Mouse (Mus musculus) lung, postnatal 14 days (tissue): Measurements from ENCODE around the gene March4.

Experiments used
- DNase-seq: peaks from one replicate; pipeline ENCODE4 v3.0.0; 2021

Gene March4

DNA sequence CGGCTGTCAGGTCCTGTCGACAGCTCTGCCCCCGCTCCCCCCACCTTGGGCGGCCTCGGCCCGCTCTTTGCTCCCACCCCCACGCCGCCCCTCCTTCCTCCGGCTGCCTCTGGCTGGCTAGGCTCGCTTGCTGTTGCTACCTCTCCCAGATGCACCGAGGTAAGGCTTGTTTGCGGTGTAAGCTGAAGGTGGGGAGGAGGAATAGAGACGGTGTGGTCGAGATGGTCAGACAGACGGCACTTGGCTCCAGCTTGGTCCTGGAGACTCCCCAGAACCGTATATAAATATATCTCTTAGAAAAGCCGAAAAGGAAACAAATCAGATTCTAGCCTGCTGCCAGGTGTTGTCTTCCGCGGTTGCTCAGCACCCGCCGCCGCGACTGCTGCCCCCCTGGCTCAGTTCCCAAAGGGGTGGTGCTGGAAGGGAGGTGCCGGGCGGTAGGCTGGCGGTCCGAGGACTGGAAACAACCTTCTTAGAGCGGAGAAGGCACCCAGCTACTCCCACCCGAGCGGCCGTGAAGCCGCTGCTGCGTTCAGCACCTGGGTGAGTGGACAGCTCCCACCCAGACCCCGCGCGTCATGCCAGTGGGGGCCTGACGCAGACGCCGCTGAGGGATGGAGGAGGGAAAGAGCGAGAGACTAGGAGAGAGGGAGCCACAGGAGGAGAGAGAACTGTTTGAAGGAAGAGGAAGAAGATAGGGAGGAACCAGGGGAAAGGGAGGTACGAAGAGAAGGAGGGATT is at the start of gene March4:
Gene March4 (minus strand): TSS at position 320 of the 741 bp plus-strand sequence.
- peak; percentile 77 for DNase-seq

DNA sequence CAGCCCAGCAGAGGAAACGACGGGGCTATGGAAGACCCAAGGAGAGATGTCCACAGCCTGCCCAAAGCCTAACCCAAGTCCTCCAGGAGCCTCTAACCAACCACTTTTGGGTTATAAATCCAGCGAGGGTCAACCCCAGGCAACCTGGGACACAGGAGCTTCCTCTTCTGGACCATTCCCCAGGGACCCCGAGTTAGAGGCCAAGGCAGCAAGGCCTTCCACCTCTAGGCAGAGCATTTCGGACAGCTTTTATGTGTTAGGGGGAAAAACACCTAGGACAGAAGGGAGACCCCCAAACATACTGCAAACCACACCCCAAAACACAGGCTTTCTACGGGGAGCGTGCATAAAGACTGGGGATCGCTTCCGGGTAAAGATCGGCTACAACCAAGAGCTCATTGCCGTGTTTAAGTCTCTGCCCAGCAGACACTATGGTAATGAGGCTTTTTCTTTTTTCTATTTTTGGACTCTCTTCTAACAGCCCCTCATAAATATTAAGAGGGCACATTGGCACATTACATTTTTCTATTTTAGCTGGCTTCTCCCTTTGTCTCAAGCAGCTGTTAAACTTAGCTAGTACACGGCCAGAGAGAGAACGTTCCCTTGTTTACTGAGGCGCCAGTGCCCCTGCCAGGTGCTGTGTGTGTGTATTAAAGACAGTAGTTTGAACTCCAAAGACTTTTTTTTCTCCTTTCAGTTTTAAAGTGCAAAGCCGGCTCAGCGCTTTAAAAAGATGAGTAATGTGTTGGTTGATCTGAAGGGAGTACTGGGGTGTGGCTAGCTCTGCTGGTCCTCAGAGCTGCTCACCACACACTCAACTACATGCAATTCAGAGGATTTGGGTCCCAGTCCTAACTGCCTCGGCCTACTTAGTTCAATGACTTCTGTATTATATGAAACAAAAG is 49.5 kb upstream of the March4 start:
- DNase-seq = no peak

DNA sequence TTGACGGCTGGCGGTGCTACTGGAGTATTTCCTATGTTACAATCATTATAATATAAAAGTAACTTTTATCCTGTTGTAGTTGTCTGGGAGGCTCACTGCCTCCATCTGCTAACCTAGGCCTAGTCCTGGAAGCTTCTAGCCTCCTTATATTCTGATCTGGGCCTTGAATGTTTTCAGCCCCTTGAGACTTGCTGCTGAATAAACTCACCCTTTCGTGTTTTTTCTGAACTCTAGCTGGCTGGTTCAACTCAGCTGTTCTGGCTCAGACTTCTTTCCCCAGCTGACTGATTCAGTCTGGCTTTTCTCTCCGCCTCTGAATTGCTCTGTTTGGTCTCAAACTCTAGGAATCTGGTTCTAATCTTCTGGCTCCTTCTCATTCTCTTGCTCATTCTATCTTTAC is 47.2 kb upstream of the March4 start:
- DNase-seq = no peak

DNA sequence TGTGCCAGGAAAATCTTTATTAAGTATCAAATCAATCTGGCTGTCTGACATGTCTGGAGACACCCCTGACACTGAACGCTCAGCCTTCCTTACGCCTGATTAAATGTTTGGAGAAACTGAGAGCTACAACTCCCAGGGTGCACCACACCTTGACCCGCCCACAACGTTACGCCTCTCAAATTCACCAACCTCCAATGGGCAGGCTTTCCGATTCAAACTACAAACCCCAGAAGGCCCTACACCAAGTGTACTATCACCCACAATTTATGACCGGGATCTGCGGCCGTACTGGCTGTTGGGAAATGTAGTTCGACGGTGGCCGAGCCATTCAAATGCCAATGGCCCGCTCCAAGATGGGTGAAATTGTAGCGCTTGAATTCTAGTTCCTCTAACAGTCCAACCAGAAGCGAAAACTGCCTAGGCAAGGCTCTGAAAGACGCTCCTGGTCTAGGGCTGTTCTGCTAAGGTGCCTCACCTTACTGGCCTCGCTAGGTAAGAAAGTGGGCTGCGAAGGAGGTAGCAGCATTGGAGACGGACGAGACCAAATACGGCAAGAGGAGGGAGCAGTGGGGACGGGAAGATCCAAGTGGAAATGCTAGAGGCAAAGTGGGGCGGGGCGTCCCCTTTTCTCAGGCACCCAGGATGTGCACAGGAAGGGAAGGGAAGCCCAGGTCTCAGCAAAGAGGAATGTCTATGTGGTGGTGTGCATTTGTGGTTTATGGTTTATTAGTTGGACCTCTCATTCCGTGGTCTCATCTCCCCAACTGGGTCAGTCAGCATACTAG is 46.4 kb upstream of the March4 start, which contains the start of gene Smarcal1:
Gene Smarcal1 (plus strand): TSS at position 305 of the 785 bp plus-strand sequence.
- DNase-seq = peak; percentile 91

DNA sequence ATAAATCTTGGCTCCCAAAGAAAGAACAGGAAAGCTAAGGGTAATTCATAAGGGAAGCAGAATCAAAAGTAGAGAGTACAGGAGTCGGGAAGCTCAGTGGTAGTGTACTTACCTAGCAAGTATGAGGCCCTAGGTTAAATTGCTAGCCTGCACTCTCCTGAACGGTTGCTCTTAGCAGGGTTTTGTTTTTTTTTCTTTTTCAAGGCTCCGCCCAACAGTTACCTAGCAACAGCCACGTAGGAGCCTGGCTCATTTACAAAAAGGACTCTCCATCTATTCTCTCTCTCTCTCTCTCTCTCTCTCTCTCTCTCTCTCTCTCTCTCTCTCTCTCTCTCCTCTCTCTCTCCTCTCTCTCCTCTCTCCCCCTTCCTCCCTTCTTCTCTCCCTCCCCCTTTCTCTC is 42.1 kb upstream of the March4 start:
- DNase-seq = no peak

DNA sequence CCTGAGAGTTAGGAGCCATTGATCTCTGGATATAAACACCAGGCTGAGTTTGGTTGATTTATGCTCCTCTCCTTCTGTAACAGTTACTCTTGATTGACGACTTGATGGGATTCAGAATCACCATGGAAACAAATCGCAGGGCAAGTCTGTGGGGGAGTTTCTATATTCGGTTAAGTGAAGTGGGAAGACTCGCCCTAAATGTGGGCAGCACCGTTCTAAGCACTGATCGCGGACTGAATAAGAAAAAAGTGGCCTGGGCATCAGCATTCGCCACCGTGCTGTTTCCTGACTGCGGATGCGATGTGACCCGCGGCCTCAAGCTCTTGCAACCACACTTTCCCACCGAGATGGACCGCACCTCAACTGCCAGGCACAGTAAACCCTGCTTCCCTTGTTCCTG is 41.6 kb upstream of the March4 start:
- DNase-seq = no peak

DNA sequence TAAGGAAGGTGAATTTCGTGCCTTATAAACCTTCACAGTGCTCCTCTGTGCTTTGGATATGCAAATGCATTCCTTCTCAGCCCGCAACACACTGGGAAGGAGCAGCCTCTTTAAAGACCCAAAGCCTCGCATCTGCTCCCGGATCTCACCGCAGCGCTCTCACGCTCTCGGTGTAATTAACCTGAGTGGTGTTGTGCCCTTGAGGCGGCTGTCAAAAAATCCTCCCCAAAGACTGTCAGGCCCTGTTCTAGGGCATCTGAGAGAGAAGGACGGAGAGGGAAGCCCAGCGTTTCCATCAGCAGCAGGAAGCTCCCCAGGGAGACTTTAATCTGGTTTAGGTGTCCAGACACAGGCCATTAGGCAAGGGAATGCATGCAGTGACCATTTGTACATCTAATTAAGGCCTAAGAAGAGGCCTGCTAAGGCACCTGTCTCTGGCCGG is 40.8 kb upstream of the March4 start:
- DNase-seq = no peak

DNA sequence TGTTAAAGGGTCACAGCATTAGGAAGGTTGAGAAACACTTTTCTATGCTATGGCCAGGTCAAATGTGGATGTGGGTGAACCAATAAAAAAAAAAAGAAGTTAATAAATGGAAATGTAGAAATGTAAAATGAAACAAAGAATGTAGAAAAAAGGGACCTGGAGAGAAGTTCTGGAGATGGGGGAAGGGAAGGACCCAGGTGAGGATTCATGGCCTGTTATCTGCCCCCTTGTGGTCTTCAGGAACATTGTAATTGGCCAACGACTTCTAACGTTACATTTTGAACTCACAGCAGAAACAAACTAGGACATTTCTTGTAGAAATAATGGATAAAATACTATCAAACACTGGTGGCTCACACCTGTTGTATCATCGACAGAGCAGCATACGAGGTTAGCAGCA is 38.4 kb upstream of the March4 start:
- DNase-seq = no peak

DNA sequence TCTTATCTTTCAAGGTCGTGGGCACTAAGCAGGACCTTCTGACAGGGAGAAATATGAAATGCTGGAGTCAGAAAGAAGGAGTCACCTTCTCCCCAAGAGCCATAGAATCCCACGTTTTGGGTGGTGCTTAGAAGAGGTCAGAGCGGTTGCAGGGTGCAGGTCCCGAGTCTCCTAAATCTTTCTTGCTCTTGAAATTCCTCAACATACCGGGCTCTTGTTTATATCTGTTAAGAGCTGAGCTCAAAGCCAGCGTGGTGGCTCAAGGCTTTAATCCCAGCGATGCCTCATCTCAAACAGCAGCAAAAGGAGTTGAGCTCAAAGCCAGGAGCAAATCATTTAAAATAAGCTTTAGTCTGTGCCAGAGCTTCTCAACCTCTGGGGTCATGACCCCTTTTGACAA is 37.9 kb upstream of the March4 start:
- no peak for DNase-seq

DNA sequence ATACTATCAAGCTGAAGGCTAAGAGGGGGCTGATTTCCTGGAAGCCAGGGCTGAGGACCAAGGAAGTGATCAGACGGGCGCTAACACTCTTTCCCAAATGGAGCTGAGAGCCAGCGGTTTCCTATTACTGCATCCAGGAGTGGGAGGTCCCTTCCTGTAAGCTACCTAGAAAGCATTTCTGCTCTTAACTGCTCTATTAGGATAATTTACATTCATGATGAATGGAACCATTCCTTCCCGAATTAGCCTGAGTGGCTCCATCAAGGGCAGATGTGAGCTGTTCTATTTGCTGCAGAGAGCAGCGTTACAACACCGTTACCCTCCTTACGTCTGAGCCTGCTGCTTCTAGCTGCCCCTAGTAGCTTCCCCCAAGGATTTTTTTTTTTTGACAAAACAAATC is 37.3 kb upstream of the March4 start:
- DNase-seq = no peak

DNA sequence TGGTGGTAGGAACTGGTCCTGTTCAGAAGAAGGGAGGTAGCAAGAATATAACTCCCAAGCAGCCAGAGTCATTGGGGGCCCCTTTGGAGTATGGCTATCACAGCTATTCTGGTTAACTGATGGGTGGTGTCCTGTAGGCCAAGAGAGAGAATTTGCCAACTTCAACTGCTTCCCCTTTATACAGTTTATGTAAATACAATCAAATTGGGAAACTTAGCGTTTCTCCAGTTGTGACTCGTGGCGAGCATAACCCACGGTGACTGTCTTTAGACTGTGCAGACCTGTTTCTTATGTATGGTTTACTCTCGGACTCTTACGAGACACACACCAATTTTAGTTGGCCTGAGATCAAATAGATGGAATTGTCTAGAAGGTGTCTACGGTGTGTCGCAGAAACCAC is 32.0 kb upstream of the March4 start:
- DNase-seq = no peak

DNA sequence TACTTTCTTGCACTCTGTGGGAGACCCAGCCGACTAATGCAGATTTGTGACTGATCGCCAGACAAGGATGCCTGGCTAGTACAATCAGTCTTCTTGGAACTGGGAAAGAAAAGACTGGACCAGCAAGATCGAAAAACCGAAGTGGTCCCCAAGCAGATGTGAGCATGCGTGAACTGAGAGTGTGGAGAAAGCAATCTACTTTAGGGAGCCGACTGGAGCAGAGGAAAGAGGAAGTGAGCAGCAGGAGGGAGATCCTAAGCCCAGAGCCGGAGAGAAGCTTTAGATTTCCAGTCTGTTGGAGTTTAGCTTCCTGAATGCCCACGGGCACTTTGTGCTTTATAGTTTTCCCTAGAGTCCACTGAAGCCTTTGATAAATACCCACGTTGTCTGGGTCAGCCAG is 30.3 kb upstream of the March4 start:
- DNase-seq = no peak

DNA sequence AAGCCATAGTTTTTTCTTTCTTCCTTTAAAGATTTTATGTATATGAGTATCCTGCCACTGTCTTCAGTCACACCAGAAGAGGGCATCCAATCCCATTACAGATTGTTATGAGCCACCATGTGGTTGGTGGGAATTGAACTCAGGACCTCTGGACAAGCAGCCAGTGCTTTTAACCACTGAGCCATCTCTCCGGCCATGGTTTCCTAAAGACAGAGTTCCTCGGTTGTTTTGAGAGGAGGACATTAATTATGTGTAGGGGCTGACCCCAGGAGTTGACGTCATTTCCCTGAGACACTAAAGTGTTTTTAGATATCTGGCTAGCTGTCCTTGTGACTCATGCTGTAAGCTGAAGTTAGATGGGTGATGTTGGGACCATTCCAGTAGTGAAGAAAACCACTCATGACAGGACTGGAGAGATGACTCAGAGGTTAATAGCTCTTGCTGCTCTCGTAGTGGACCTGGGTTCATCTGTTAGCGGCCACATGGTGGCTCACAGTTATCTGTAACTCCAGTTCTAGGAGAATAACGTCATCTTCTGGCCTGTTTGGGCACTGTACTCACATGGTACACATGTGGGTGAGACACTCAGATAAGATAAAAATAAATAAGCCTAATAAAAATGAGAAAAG is 27.7 kb upstream of the March4 start:
- no peak for DNase-seq

DNA sequence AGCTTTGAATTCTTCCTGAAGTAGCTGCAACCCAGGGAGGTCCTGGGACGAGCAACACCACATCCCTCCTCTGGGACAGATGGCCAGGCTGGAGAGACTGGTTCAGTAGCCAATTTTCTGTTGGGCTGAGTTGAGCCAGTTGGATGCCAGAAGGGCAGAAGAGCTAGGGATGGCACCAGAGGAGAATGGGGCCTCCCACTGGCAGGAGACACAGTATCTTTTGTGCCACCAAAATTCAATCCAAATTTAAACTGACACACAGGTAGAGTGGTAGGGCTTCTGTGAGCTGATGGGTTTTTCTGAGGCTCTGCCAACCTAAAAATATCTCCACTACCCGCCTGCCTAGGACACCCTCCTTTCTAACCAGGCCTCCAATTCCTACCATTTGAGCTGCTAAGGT is 21.9 kb upstream of the March4 start:
- DNase-seq = no peak

DNA sequence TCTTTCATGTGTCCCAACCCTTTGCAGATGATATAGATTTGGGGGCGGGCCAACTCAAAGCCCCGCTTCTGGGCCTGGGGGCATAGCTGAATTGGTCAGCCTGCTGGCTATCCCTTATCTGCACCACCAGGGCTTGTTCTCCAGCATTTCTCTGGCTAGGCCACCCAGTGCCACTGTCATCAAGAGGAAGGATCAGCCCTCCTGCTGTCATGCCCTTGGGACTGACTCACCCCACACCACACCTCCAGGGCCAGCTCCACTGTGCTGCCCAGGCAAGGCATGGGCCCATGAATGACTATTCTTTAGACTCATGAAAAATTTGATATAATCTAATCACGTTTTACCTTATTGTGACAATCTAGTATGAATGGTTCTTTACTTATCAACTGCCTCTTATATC is 19.7 kb upstream of the March4 start:
- DNase-seq = no peak

DNA sequence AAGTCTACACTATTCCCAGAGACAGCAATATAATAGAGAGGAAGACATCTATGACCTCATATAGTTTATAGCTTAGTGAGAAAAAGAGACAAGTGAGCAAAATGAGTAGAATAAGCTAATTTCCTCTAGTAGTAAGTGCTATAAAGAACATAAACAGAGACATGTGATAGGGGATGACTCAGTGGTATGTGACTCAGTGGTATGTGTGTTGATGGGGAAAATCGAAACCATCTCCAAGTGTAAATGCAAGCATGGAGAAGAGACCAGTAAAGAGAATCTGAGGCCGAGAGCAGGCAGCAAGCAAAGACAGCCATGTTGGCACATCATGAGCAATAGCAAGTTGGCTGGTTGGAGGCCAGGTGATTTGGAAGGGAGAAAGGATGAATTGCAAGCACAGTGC is 13.6 kb upstream of the March4 start:
- DNase-seq = no peak

DNA sequence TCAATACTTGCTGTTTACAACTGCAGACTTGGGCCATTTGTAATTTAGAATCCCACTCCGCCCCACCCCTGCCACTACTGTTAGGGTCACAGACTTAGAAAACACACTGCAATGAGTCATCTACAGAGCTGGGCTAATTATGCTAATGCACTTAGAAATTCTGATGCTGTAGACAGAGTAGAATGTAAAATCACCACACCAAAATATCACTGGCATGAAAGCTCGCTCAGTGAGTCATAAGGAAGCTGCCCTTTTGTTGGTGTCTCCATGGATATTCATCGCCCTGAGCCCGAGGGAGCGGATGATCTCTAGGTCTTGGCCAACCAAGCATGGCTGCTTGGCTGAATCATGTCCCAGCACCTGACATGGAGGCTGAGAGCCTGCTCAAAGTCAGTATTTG is 1.5 kb upstream of the March4 start:
- DNase-seq = no peak

DNA sequence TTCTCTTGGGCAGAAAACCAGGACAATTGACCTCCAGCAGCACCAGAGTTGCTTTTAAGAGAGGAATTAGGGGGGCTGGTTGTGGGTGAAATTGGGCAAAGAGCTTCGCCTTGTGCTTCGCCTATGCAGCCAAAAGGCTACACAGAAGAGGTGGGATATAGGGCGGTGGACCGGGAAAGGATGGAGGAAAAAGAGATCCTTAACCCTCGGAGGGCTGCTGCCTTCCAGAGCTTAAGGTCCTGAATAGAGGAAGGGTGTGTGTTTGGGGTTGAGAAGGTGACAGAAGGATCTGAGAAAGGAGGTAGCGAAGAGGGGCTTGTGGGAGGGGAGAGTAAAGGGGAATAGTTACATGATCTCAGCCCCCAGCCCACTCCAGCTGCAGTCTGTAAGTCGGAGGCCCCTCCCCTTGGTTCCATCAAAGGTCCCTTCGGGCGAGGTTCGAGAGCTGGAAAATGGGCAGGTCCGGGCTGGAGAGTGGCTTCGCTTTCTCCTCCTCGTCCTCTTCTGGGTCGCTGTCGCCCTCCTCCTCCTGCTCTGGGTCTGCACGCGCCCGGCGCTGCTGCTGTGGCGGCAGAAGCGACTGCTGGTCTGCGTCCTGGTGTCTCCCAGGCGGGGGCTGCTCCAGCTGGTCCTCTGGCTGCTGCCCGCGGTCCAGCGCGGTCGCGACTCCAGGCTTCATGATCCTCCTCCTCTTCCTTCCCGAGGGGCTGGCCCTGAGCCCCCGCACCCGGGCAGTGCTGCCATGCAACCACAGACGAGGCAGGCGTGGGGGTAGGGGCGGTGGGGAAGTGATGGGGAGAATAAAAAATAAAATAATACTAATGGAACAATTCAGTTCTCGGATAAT is 782 bp downstream of the March4 start:
- DNase-seq = no peak

DNA sequence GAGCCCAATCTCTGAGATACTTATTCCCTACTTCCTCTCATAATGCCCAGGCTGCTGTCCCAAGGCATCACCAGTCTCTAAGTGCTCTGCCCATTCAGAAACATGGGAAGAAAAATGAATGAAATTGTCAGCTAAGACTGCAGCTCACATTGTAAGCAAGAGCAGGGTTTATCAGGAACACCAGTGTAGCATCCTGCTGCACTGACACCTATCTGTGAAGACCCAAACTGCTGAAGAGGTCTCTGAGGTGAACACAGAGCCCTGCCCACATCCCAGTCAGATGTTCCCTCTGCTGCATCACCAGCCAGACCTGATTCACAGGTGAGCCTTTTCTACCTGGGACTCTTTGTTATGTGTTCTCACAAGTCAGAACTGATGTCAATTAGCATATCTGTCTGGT is 3.3 kb downstream of the March4 start:
- no peak for DNase-seq

DNA sequence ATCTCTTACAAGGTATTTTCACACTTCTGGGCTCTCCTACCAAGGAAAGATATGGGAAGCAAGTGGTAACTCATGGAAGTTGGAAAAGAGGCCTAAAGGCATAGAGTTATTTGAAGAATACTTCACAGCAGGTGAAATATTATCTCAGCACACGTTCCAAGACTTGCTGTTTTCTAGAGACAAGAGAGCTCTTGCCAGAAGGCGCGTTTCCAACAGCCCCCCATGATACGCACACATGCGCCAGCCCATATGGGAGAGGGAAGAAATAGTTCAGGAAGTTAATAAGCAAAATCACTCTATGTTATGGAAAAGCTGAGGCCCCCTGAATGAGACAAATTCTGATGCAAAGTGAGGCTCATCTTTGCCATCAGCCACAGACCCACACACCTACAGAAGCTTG is 3.8 kb downstream of the March4 start:
- no peak for DNase-seq

DNA sequence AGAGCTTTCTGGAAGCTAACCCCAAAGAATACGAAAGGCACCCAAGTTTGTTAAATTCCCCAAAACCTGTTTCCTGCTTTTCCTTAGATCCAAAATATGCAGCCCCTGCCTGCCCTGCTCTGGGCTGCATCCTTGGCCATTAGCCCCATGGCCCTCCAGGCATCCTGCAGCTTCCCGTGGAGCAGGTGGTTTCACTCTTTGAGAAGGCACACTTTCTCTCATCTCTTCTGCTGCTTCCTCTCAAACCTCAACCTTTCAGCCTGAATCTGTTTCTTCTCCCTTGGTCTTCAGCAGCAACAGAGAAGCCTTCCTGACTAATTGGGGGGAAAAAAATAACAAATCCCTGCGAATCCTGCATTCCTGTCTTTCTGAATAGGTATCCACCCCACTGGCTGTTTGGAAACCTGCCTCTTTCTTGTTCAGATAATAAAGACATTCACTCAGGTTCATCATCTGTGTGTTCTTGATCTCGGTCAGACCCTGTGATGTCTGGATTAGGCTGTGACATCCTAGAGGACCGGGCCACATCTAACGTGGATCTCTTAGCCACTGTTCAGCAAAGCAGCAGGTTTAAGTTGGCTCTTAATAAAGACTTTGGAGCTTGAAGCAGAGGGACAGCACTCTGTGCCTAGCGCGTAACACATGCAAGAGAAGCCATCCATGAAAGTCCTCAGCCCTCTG is 6.1 kb downstream of the March4 start:
- no peak for DNase-seq
